Mouse (Mus musculus) yolk sac, embryonic 10.5 days (tissue): ENCODE results near the gene Pop7.

Experiments
- DNase-seq: peaks from one replicate; pipeline ENCODE4 v3.0.0-alpha.2; 2017; ENCODE audit warnings: low spot score

Gene Pop7

DNA sequence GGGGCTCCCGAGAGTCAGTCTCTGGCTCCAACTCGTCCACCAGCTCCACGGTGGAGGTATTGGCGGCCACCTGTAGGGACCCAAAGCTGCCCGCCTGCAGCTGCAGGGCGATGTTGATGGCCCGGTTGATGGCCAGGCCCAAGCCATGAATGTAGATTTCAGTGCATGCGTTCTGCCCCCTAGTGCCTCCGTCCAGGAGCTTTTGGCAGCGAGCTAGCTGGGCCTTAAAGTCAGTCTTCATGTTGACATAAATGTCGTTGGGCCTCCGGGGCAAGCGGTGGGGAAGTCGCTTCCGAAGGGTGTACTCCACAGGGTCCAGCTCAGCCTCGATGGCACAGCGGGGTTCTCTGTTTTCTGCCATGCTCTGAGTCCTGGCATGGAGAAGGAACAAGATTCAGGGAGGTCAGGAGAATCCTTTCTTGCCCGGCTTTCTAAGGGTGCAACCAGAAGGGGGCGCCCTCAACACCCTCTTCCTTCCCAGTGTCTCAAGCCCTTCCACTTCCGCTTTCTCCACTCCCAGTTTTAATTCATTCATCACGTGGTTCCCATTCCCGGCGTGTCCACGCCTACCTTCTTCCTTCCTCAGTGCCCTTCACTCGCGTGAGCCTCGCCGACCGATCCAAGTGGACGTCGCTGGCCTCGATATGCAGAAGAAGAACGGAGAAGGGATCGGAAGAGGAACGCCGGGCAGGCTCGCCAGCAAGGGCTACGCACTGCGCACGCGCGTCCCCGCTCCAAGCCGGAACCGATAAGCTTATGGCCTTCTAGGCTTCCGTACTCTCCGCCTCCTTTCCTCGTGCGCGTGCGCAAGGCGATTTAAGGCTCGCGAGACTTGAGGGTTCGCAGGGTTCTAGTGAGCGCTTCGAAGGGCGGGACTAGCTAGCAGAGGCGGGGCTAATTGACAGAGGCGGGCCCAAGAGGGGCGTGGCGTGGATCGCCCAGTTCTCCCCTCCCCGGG is at the start of gene Pop7:
Pop7 (minus strand) TSS at position 810 of the 958 bp plus-strand sequence.
- peak; percentile 100 for DNase-seq

DNA sequence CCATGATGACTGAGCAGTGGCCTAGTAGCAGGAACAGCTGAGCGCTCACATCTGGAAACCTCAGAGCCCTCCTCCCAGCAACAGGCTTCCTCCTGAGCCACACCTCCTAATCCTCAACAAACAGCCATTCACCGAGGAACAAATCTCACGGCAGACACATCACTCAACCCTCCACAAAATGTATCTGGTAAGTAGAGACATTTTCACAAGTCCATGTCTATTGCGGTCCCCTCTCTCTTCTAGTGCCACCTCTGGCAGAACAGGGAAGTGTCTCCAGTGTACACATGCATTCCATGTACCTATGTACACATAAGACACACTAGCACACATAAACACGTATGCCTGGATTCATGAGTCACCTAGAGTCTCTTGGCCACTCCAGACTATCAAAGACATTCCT is 48.8 kb upstream of the Pop7 start:
- no peak for DNase-seq

DNA sequence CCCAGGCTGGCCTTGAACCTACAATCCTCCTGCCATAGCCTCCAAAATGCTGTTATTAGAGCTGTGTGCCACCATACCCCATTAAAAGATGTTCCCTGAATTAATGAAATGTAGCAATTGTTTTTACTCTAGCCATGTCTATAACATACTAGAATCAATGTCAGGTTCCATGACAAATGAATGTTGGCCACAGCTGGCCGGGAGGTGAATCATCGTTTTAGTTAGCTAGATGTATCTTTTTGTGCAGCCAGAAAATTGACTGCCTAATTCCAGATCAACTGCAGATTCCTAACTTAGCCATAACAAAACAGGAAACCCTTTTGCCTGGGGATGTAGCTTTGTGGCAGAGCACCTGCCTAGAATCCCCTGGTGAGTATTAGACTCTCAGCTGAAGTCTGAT is 47.5 kb upstream of the Pop7 start:
- DNase-seq: no peak

DNA sequence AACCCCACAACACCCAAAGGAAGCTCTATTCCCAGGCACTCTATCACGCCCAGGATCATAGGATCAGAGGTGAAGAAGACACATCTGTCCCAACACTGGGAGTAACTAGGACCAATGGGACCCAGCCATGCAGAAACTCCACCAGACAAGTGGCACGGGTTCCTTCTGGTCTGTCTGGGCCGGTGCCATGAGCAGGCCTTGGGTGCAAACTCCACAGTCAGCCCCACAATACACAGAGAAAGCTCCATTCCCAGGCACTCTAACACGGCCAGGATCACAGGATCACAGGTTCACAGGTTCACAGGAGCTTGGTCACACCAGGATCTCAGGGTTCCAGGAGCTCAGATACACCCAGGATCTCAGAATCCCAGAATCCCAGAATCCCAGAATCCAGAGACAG is 43.3 kb upstream of the Pop7 start:
- DNase-seq: no peak

DNA sequence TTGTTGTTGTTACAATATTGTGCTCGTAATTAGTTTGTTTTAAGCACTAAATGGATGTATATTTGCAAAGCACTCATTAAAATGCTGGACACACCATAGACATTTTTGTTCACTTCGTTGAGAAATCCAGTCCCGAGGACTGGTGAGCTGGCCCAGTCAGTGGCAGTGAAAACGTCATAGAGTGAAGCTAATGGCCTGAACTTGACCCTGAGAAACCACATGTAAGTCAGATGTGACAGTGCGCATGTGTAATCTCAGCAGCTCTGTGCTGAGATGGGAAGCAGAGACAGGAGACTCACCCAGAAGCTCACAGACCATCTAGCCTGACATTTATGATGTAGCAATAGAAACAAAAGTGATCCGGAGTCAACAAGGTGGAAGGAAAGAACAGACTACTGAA is 42.6 kb upstream of the Pop7 start:
- no peak for DNase-seq

DNA sequence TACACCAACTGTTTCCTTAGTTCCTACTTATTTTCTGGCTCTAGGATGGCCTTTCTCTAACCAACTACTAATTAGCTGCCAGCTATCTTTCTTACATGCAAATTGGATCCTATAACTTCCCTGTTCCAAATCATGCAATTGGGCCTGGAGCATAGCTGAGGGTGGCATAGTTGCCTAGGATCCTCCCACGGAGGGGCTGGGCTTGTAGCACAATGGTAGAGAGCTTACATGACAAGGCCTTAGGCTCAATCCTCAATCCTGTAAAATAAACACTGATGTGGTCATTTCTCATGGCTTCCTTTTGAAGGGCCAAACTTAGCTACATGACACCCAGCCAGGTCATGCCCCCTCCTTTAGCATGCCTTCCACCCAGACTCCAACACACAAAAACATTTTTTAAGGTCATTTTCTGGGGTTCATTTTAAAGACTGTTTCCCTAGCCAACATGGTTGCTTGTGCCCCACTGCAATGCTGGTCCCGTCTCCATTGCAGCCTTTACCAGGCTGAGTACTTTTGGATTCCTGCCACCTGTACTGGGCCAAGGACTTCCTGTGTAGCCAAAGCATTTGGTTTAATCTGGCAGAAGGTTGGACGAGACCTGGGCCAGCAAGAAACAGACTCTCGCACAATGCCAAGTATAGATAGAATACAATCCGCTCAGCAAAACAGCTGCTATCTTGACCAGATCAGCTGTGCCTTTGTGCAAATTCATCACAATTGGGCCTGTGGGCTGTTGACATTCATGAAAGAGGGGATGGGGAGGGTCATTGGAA is 39.6 kb upstream of the Pop7 start:
- DNase-seq: no peak

DNA sequence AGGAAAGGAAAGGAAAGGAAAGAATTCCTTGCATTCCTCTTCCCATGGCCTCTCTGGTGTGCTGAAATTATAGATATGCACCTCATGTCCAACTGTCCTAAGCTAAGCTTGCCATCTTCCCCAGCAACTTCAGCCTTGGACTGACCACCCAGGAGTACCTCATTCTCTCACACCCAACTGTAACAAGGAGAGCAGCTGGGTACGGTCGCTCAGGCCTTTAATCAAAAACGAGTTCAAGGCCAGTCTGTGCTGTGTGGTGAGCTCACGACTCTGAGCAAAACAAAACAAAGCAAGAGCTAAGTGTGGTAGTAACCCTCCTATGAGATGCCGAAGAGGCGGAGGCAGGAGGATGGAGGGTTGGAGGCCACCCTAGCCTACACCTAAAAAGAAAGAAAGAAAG is 38.7 kb upstream of the Pop7 start:
- no peak for DNase-seq

DNA sequence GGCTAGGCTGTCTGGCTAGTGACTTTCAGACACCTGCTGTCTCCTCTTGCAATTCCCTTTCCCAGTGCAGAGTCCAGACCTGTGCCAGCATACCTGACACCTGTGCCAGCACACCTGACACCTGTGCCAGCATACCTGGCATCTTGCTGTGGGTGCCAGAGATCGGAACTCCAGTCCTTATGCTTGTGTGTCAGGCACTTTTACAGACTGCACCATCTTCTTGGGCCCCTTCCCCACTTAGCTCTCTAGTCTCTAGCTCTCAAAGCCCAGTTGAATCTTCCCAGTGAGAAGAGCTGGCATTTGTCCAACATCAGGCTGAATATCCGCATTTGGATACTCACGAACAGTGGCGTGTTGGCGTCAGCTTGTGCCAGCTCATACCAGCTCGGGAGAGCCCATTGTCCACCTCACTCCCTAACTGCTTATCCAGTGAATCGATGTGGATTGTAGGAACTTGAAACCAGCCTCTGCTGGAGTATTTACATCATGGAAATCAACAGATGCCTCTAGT is 37.0 kb upstream of the Pop7 start:
- no peak for DNase-seq

DNA sequence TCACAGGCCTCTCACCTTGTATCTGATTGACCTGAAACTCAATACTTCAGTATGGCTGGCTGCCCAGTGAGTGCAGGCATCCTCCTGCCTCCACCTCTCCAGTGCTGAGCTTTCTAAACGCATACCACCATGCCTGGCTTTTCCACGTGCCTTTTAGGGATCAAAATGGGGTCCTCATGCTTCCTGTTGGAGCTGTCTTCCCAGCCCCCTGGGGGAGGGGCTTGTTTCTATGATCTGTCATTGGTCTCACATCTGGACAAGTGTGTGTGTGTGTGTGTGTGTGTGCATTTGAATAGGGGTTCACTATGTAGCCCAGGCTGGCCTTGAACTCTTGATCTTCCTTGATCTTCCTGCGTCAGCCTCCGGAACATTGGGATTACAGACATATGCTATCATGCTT is 35.1 kb upstream of the Pop7 start:
- no peak for DNase-seq

DNA sequence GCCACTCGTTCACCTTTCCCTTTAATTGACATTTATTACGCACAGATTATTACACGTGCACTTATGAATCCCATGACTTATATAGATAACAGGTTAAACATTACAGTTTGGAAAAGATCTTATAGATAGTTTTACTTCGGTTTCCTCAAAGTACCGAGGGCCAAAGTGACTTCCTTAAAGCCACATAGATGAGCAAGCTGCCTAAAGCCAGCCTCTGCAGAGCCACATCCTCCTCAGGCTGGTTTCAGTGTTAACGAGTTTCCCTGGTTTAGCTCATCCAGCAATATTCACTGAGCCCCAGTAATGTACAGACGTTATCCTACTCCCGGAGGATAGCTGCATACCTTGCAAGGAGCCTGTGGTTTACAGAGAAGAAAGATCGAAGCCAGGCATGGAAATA is 33.0 kb upstream of the Pop7 start:
- no peak for DNase-seq

DNA sequence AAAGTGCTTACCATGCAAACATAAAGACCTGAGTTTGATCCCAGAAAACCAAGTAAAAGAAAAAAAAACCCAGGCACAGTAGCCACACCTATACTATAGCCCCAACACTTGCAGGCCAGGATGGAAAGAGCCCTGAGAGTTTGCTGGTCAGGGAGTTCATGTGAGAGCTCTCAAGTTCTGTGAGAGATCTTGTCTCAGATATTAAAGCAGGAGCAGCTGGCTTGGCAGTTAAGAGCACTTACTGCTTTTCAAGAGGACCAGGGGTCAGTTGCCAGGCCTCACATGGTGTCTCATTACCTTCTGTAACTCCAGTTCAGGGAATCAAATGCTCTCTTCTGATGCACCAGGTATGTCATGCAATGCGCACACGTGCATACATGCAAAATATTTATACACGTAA is 32.4 kb upstream of the Pop7 start:
- no peak for DNase-seq

DNA sequence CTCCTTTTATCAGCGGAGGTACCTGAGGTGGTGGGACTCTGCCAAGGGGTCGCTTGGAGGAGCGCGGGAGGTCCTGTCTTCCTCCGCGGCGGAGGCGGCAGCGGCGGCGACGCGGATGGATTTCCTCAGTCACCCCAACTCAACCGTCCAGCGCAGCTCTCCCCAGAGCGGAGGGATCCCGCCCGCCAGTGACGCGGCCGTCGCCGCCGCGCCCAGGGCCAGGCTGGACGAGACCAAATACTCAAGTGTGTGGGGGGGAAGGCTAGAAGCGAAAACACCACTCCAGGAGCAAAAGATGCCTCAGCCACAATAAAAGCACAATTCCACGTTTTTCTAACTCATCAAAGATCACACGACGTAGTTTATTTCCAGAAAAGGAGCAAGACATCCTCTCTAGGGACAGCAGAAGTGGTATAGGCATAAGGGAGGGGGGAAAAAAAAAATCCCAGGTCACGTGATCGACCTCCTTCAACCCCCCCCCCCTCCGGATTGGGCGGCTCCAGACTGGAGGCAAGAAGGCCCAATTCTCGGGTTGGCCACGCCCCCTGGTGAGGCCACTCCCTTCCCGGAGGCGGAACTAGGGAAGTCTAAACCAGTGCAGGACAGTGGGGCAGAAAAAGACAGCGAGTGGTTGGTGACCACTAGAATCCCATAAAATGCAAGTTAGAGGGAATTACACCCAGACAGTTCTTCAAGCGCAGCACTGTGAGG is 31.0 kb upstream of the Pop7 start, which contains the start of the genes Epo and Gnb2:
Epo (minus strand) TSS at position 126 of the 711 bp plus-strand sequence.
Gnb2 (minus strand) TSS at position 394 of the 711 bp plus-strand sequence.
- peak; percentile 98 for DNase-seq

DNA sequence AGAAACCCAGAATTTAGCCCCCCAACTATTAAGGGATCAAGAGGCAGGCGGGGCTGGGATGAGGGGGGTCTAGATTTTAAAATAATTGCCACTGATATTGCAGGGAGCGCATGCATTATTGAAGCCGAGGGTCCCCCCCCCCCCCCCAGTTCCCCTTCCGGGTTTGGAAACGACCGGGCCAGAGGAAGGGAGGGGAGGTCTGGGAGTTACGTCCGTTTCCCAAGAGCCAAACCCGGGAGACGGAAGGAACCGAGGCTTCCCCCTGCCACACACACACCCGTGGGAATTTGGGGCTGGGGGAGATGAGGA is 30.4 kb upstream of the Pop7 start:
- DNase-seq: no peak

DNA sequence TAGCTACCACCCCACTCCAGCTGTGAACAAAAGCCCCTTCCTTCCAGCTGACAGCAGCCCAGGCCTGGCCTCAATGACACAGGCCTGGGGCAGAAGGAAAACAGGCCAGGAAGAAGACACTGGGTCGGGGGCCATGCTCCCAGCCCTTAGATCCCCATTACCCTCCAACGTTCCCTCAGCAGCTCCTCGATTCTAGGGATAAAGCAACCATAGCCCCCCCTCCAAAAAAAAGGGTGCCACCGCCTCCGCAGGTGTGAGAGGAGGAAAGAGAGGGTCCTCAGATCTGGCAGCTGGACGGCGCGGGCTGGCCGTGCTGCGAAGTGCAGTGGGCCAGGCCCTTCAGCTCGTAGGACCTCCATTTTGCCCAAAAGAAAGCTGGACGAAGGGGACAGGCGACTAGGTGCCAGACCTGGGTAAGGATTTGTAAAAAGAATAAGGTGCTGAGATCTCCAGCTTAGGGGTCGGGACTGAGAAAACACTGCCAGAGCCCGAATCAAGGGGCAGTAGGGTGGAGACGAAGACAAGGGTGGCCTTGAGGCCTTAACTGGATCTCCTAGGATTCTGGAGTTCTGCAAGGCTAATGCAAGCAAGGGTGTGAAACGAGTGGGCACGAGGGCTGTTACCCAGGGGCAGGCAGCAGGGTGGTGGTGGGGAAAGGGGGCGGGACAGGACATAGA is 30.0 kb upstream of the Pop7 start:
- DNase-seq: no peak

DNA sequence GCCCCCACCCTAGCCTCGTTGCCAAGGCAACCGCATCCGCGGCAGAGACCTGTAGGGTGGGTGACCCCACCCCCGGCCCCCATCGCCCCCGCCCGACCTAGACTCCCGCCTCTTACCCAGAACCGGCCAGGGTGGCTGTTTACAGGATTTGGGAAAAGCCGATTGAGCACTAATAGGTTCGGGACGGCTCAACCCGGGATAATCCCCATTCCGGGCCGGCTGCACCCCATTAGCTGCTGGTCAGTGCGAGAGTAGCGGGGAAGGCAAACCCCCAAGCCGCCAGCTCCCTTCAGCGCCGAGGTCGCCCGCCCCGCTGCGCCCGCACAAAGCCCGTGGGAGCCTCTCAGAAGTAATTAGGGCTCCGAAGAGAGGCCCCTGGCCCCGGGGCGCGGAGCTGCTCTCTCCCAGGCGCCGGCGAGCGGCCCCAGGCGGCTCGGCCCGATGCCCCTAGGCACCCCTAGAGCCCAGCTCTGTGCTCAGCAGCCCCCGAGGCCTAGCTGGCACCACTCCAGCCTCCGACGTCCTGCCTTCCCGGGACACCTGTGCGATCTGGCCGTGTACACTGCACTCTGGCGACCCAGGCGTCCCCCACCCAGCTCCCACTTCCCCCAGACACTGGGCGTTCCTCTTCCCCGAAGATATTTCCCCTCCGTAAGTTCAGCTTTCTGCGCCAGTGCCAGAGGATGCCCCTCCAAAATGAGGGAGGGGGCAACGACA is 29.3 kb upstream of the Pop7 start:
- DNase-seq: no peak

DNA sequence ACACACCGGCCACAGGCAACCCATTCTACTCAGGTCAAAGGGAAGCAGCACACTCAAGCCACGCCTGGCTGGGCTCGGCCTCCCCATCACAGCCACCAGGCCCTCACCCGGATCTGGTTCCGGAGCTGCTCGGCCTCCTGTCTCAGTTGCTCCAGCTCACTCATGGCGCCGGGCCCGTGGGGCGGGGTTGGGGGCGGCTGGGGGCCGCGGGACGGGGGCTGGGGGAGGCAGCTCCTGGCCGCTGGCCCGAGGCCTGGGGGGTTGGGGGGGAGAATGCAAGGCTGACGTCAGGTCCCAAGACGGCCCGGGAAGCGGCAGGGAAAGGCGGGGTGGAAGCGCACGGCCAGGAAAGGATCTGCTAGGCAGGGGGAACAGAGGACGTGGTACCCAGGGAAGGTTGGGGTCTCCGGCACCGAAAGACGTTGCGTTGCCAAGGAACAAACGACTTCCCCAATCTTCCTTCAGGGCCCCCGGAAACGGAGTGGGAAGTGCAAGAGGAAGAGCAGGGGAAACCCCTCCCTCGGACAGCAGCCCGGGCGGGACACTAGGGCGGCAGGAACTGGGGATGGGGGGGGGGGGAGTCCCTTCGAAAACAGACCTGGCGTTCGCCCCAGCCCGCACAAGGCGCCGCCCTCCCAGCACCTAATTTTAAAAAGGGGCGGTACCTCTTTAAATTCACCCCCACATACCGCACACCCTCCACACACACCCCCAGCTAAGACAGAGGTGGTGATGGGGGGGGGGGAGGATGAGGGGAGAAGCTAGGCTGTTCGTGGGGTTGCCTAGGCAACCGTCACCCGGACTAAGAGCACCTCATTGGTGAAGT is 28.5 kb upstream of the Pop7 start:
- peak; percentile 70 for DNase-seq

DNA sequence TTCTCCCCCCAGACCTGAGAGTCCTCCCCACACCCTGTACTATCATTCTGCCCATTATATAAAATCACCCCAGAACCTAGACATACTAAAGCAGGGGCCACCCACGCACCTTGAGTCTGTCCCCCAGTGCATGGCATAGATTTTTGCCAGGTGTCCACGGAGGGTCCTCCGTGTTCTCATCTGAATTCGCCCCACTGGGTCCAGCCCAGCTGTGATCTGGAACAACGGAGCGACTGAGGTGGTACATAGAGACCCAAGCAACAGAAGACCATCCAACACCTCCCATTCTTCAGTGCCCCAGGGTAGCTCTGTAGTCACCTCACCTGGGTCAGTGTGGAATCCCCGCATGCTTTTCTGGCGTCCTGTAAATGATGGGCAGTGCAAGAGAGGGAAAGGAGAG is 27.8 kb upstream of the Pop7 start:
- DNase-seq: no peak

DNA sequence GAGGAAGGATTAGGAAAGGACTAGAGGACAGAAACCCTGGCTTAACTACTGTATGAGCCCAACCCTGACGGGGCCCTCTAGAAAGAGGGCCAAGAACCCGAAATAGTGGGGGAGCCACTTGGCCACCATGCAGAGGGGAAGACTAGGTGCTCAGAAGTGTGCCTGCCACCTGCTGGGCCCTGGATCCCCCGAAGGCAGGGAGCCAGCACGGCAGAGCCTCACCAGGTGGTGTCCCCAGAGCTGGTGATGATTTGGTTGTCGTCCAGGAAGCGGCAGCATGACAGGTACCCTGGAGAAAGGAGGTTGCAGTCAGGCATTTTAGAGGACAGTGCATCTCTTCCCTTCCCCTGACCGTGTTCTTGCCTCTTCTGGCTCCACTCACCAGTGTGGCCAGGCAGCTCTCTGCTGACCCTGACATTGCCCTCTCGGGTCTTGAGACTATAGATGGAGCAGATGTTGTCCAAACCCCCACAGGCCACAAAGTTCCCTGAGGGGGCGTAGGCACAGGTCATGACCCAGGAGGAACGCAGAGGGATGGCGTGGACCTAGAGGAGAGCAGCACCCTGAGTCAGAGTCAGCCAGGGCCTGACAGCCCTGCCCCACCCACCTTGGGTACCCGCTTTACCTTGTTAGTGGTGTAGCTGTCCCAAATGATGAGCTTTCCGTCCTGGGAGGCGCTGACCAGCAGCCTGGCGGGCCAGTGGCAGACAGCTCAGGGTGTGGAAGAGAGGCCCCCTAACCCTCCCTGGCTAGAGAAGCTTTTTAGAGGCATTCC is 27.1 kb upstream of the Pop7 start:
- no peak for DNase-seq

DNA sequence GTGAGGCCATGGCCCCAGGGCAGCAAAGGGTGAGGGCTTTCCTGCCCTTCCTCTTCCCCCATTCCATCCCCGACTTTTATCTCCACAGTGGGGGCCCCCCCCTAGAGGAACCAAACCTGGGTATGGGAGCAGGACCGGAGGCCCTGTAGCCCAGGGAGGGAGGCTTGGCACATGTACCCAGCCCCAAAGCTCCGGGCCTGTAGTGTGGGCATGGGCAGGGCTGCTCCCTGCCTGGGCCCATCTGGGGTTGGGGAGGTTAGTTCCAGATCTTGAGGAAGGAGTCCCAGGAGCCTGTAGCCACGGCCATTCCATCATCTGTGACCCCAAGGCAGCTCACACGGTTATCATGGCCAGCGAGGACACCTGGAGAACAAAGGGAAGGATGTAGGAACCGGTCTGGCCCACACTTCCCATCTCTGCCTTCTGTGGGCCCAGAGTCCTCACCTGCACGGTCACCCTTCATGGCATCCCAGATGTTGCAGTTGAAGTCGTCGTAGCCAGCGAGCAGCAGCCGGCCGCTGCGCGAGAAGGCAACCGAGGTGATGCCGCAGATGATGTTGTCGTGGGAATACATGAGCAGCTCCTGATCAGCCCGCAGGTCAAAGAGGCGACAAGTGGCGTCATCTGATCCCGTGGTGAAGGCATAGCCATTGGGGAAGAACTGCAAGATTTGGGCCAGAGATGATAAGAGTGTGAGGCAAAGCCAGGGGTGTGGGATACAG is 26.1 kb upstream of the Pop7 start:
- DNase-seq: no peak
